Mouse (Mus musculus): ENCODE data around the gene Cit. TPM values are rescaled to one million over a fixed set of nuclear protein-coding genes. Genes with fewer than 3 reads are reported as not detected.

Gene Cit
- polyA plus RNA-seq, 1 experiment = 59.5 TPM

DNA sequence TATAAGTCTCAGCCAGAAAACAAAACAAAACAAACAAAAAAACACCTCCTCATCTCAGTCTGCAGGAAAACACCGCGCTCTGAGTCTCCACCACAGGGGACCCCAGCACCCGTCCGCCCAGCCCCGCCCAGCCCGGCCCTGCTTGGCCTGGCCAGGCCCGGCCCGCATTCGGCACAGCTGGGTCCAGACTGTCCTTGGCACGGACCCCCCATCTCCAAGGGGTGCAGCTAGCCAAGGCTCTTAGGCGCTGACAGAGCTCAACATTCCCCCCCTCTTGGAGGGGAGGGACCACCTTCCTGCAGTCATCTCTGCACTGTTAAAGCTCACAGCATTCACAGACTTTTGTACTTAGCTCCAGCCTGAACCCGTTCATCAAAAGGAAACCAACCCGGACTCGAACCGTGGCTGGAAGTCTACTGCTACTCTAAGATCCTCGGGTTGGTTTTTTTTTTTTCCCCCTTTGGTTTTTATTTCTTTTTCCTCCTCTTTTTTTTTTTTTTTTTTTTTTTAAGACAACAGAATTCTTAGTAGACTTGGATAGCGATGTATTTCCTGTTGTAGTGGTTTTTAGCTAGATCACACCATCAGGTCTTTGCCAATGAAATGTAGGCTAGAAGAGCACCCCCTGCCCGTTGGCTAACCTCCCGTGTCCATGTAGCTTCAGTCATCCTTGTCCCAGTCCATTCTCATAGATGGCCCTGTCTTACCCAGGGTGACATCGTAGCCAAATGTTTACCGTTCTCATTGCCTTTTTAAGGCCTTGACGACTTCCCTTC is 161.4 kb downstream of the Cit start:
- no peak for DNase-seq (ENCODE audit: extremely low spot score in 1 of 2, low spot score in 1 of 2)

DNA sequence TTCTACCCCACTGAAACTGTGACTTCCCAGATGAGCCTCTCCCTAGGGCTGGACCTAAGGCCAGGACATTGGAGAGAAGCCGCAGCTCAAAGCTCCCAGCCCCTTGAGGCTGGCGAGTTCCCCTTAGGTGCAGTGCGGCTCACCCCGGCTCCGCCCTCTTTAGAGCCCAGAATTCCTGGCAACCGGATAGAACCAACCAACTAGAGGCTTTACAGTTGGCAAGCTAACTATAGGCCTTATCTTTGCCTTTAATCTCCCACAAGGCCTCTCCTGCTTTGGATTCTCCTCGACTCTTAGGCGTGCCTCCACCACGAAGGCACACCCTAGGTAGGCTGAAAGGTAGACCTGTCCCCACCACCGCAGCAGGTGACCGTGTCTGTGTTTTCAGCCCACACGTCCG is 162.6 kb downstream of the Cit start:
- no peak for DNase-seq (ENCODE audit: extremely low spot score in 1 of 2, low spot score in 1 of 2)

DNA sequence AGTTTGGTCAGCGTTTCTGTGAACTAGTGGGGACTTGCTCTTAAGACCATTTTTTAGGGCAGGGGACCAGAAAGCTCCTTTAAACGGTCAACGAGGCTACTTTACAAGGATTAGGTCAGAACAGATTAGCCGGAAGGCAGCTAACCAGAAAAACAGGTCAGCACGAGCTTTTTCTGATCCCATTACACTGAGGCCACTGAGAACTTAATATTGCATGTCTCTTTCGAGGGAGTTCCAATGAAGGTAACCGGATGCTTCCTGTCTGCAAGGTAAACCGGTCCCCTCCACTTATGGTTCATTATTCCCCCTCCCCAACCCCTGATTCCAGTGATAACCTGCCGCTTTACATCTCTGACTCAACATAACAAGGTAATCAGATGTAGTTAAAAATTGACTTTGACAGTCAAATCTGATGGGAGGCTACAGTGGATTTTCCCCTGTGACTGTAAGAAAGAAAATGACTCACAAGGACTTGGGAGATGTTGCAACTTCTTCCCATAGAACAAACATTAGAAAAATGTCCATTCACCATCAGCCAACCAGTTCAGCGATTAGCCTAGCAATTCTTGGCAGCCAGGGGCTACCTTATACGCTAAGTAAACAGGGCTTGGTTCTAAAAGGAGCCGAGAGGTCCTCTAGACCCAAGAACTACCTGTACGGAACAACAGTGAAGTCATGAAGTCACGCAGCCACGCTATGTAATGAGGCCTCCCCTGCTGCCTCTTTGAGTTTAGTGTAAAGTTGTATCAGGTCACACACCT is 164.2 kb downstream of the Cit start:
- no peak for DNase-seq (ENCODE audit: extremely low spot score in 1 of 2, low spot score in 1 of 2)

DNA sequence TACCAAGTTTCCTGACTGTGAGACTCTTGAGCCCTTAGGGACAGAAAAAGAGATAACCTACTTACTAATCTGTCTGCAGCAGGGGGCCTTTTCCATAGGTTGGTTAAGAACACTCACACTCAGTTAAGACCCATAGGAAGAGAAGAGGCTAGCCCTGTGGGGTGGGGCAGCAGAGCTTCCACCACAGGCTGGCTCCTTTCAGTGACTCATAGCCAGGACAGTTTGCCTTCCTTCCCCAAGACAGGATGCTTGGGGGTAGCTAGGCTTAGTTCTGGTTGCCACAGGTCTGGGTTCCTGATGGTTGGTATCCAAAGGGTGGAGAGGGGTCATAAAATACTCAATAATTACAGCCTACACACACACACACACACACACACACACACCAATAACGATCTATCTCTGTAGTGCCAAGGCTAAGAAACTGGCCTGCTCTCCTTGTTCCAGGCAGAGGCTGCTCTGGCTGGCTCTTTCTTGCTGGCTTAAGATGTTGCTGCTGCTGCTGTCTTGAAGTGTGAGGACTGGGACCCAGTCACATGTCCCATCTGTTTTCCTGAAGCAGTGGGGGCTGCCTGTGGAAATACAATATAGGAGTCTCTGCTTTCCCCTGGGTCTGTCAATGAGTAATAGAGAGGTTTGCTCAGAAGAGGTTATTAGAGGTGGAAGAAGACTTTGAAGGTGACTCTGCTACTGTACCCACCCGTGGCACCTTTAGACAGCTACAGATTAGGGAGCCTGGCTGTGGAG is 165.0 kb downstream of the Cit start:
- DNase-seq (ENCODE audit: extremely low spot score in 1 of 2, low spot score in 1 of 2) = no peak

DNA sequence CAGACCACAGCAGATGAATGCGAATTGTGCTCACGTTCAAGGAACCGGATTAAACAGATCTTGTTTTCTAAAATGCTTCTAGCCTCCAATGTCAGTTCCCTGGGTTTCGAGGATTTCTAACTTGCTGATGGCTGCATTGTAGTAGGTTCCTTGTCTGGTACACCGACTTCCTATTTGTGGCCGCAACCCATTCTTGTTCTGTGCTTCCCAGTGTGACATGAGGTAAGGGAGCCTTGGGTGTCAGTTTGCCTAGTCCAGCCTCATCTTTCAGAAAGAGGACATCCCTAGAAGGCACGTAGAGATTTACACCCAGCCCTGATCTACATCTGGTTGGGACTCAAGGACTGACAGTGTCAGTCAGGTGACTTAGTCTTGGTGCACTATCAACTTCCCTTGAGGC is 166.6 kb downstream of the Cit start:
- no peak for DNase-seq (ENCODE audit: extremely low spot score in 1 of 2, low spot score in 1 of 2)

DNA sequence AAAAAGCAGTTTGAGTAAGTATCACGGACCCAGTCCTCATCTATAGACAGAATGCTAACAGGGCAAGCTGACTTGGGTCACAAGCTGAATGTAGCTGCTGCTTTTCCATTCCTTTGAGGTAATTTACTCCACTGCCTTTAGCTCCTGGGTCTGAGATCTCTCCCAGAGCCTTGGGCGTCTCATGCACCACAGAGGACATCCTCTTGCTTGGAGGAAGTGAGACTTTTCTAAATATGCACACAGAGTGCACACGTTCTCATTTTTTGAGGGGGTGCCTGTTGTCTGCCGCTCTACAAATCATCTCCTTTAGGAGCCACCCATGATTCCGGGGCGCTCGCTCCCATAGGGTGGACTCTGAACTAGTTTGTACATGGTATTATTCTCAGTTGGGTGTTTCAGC is 167.4 kb downstream of the Cit start:
- no peak for DNase-seq (ENCODE audit: extremely low spot score in 1 of 2, low spot score in 1 of 2)

DNA sequence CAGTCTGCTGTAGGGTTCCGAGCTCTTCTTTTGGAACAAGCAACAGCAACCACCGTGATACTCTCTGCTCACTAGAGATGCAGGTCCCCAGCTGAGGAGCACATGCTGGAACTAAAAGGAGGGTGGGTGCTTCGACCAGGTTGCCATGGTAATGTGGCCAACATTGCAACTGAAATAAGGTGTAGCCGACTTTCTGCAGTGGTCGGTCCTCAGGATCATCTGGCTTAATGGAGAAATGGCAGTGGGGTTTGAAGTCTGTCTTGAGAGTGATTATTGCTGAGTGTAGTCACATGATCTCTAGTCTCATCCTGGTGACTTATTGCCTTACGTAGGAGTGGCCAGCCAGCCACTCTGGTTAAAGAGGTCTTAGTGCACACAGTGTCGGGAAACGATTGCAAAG is 168.7 kb downstream of the Cit start:
- no peak for DNase-seq (ENCODE audit: extremely low spot score in 1 of 2, low spot score in 1 of 2)

DNA sequence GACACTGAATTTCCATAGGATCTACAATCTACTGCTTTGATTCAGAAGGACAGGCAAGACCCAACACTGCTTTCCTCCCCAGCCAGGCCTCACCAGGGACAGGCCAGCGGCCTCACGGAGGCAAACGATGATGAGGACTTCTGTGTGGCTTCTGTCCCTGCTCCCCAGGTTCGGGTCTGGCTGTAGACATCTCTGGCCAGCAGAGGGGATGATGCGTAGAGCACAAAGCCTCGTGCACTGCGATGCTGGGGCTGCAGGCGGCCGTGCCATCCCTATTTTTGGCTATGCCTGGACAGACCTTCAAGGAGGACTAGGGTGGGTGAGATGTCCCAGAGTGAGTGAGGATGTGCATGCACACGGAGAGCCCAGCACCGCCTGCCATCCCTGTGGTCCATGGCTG is 169.2 kb downstream of the Cit start:
- no peak for DNase-seq (ENCODE audit: extremely low spot score in 1 of 2, low spot score in 1 of 2)

DNA sequence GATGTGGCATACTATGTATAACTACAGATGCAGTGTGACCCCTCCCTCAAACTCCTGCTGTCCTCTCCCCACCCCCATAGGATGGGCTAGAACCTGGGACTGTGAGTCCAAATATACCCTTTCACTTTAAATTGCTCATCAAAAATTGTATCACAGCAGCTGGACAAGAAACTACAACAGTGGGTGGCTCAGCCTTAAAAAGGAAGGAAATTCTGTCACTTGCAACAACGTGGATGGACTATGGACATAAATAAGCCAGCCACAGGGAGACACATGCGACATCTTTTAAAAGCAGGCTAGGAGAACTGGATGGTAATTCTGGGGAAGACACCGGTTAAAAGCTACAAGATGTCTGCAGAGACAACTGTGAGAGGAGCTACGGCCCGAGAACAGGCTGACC is 171.5 kb downstream of the Cit start:
- DNase-seq (ENCODE audit: extremely low spot score in 1 of 2, low spot score in 1 of 2) = peak; percentile 36 to 39

DNA sequence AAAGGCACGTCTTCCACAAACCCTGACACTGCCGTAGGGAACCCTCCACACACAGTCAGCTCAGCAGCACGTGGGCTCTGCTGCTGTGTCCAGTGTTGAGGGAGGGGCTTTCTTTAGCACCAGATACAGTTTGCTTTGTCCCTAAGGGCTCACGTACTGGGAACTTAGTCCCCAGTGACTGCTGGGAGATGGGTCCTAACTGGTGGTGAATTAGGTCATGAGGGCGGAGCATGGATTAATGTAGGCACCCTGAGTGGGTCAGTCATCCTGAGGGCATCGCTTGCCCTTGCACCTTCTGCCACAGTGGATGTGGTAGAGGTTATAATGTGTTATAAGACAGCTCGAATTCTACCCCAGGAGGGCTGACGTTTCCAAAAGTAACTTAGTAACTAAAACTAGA is 172.3 kb downstream of the Cit start:
- no peak for DNase-seq (ENCODE audit: extremely low spot score in 1 of 2, low spot score in 1 of 2)

DNA sequence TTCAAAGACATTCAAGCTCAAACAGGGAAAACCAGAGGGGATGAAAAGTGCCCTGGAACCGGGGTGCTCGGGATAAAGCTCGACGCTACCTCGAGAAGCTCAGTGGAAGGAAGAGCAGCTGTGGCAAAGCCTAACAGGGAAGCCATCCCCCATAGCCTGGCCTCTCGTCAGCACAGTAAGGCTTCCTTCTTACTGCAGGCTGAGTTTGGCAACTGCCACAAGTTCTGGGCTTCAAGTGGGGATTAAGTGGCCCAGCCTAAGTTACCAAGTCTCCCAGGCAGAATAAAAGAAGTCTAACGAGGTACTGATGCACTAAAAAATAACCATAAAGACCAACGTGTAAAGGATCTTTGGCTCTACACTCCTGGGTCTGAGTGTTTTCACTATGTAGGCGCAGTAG is 173.1 kb downstream of the Cit start:
- DNase-seq (ENCODE audit: extremely low spot score in 1 of 2, low spot score in 1 of 2) = no peak

DNA sequence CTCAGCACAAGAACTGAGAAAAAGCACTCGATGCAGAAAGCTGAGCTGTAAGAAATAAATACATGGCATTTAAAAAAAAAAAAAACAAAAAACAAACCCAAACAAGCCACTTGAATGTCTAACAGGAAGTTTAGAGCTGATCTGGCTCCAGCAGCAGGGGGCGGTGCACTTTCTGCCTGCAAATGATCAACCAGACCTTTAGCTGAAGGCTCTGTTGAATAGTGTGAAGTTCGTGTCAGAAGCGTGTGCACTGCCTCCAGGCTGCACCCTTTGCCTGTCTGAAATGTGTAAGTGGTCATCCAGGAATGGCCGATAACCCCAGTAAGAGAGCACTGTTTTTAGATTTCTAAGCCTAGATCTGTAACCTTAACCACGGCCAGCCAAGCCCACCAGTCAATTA is 173.7 kb downstream of the Cit start:
- no peak for DNase-seq (ENCODE audit: extremely low spot score in 1 of 2, low spot score in 1 of 2)

DNA sequence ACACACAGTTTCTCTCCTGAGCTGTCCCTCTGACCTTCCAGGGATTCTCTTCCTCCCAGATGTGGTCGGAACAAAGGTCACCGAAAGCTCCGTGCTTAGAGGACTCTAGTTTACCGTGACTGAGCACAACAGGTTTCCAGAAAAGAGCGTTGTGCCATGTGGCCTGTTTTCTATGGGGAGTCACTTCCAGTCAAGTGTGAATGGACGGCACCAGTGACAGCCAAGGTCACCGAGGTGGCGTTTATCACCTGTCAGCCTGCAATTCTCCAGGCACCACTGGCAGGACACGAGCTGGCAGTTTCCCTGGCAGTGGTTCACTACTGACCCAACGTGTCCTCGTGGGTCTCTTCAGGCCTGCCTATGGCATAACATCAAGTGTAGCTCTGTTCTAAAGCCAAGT is 174.3 kb downstream of the Cit start:
- DNase-seq (ENCODE audit: extremely low spot score in 1 of 2, low spot score in 1 of 2) = no peak

DNA sequence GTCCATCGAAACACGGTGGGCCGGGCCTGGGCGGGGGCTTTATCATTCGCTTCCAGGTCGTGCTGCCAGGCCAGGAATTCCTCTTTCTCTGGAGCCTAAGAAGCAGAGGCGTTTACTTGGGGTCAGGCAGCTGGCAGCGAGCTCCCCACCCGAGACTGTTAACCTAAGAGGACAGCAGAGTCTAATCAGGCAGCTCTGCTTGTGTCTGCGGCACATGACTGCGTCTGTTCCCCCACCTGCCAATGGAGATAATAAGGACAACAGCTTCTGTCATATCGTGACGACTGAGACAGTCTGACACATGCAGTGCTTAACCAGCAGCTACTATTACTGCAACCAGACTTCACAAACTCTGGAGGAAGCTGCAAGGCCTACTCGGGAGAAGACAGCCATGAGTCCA is 176.5 kb downstream of the Cit start:
- DNase-seq (ENCODE audit: extremely low spot score in 1 of 2, low spot score in 1 of 2) = no peak

DNA sequence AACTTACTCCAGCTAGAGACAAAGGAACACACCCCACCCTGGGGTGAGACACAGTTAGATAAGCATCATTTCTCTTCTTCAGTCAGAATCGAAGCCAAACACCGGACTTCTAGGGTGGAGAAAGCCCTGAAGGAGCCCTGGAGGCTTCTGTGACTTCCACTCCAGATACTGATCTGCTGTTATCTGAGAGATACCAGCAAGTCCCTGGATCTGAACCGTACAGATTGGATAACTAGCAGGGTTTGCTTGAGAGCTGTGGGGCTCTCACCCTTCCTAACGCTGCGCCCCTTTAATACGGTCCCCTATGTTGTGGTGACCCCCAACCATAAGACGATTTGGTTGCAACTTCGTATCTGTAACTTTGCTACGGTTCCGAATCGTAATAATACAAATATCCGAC is 177.1 kb downstream of the Cit start:
- no peak for DNase-seq (ENCODE audit: extremely low spot score in 1 of 2, low spot score in 1 of 2)

DNA sequence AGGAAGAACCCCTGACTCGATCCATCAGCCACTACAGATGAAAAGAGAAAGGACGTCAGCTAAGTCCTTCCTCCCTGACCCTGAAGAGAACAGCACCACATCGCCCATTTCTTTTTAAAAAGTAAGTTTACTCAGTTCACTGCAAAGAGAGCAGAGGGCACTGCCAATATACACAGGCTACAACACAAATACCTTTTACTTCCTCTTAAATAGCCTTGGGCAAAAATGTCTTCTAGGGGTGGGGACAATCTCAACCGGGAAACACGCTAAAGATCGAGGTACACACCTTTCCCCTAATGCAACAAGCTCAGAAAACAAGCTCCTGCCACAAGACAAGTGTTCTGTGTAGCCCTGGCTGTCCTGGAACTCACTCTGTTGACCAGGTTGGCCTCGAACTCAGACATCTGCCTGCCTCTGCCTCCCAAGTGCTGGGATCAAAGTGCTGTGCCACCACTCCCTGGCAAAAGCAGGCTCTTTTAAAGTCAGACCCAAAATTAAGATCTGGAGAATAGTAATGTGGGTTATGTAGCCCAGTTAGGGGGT is 177.7 kb downstream of the Cit start:
- no peak for DNase-seq (ENCODE audit: extremely low spot score in 1 of 2, low spot score in 1 of 2)

DNA sequence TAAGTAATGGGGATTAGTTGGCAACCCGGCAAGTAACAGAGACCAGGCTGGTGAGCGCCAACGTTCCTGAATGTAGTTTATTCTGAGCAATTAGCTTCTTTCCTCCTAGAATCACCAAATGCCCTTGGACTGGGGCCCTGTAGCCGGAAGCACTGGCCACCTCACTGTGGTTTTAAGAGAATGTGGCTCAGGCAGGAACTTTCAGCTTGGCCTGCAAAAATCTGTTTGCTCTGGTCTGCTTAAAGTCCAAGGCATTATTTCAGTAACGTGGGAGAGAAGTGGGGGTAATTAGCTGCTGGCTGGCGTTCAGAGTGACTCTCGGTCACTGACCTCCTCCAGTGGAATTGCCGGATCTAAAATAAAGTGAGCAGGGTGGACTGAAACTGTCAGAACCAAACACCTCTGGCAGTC is 178.2 kb downstream of the Cit start:
- DNase-seq (ENCODE audit: extremely low spot score in 1 of 2, low spot score in 1 of 2) = peak in 1 of 2 experiments; percentile 52

DNA sequence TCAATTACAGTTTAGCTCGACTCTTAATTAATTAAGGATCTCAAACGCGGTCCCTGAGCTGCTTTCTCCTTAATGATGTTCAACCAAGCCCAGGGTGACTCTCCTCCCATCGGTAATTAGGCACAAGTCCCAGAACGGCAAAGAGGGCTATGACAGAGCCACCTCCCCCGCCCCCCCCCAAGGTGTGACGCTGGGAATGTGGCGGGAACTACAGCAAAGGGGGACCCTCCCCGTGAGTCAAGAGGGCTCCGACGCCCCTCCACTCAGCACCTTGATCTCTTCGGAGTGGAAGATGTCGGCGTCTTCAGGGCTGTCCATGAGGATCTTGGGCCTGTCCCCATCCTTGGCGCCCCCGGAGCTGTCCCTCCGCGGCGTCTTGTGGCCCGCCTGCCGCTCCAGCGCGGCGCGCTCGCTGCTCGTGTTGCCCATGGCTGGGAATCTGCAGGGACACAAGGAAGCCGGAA is 178.8 kb downstream of the Cit start:
- no peak for DNase-seq (ENCODE audit: extremely low spot score in 1 of 2, low spot score in 1 of 2)

DNA sequence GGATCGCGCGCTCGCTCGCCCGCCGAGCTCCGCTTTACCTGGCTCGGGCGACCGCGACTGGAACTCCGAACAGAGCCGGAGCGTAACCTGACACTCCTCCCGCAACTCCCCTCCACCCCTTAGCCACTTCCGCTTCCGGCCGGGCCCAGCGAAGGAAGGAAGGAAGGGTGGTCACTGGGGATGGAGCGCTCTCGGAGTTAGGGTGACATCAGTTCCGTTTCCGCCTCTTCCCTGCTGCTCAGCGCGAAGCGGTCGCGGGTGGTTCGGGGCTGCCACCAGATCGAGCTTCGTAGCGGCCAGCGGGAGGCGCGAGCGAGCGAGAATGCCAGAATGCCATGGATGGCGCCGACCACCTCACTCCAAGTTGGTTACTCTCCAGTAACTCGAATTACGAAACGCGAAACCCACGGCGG is 179.3 kb downstream of the Cit start, which contains the start of gene Prkab1:
Gene Prkab1 (minus strand): TSS at position 182 of the 413 bp plus-strand sequence.
- DNase-seq (ENCODE audit: extremely low spot score in 1 of 2, low spot score in 1 of 2) = peak; percentile 86 to 93

DNA sequence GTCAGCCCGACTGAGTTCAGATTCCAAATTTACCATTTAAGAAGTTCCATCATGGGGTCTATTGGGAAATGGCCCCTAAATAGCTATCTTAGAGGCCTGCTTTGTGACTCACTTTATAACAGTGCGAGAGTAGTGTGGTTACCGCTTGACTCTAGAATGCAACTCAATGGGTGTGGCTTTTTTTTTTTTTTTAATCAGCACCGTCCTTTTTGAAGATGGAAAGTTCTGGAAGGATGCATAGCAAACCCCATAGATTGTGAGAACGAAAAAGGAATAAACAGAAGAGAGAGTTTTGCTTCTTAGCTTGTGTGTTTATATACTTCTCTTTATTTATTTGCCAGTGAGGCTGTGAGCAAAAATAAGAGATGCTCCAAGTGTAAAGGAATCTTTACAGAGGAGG is 181.0 kb downstream of the Cit start:
- no peak for DNase-seq (ENCODE audit: extremely low spot score in 1 of 2, low spot score in 1 of 2)

DNA sequence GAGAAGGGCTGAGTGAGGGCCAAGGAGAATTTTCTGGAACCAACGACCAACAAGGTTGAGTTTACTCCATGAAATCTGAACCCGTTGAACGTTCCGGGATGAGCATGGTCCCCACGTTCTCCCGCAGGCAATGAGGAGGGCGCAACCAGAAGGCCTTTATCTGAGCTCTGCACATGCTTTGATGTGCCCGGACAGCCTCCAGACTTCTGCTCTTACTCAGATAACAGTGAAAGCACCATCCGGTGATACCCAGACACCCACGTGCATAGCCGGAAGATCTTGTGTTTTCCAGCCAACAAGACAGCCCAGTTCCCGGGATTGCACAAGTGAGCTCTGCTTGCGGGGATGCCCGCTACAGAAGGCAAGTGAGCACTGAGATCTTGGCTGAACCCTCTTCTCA is 181.5 kb downstream of the Cit start:
- DNase-seq (ENCODE audit: extremely low spot score in 1 of 2, low spot score in 1 of 2) = no peak

Data from frontal cortex, adult 2 months (tissue).